Mouse (Mus musculus): ENCODE measurements at regions not wholly inside any gene's neighbourhood (a gene's known extent, or its start where the extent isn't known, plus 50 kb on each side); places are given as distances from the start of the nearest gene placed in this dataset.

DNA sequence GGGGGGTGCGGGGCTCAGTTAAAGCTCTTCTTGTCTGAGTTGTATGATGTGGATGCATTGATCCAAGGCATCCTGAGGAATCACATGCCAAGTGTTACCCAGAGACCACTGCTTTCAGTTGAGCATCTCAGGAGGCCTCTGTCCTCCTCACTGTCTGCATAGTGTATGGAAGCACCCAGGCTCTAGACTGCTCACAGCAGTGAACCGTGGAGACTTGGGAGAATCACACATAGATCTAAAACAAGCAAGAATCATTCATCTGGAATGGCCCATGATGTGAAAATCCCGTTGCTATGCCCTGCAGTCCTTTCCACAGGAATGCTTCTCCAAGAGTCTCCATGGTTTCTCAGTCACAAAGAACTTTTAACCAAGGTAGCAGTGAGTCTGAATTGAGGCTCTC, 170.0 kb upstream of the Nr5a2 start:
- TF ChIP-seq KAT2A (conservative IDR thresholded peaks at IDR 0.05; ENCODE audit: low read depth, low read length) = no peak
- TF ChIP-seq RAD21 (IDR thresholded peaks at IDR 0.05; ENCODE audit: low read depth, low read length) = no peak
- TF ChIP-seq MYB (IDR thresholded peaks at IDR 0.05; ENCODE audit: low read depth, low read length) = no peak
- TF ChIP-seq ZNF384 (IDR thresholded peaks at IDR 0.05; ENCODE audit: low read depth, low read length) = no peak
- TF ChIP-seq ZC3H11A (IDR thresholded peaks at IDR 0.05; ENCODE audit: low read depth, low read length) = no peak
- TF ChIP-seq ELF1 (IDR thresholded peaks at IDR 0.05; ENCODE audit: low read depth, low read length) = no peak
- TF ChIP-seq SMC3 (IDR thresholded peaks at IDR 0.05; ENCODE audit: low read depth, low read length) = no peak
- TF ChIP-seq USF1 (IDR thresholded peaks at IDR 0.05; ENCODE audit: low read depth, low read length) = no peak
- TF ChIP-seq RCOR1 (IDR thresholded peaks at IDR 0.05; ENCODE audit: low read depth, low read length) = no peak
- TF ChIP-seq TCF12 (IDR thresholded peaks at IDR 0.05; ENCODE audit: low read depth, low read length) = no peak
- TF ChIP-seq ZKSCAN1 (IDR thresholded peaks at IDR 0.05; ENCODE audit: low read depth, low read length) = no peak
- no peak for TF ChIP-seq CHD1 (IDR thresholded peaks at IDR 0.05; ENCODE audit: low read depth, low read length)
- TF ChIP-seq MEF2A (IDR thresholded peaks at IDR 0.05; ENCODE audit: extremely low read depth, insufficient replicate concordance, low read depth, low read length, poor library complexity, severe bottlenecking) = no peak
- no peak for TF ChIP-seq MAX (IDR thresholded peaks at IDR 0.05; ENCODE audit: low read length)
- TF ChIP-seq GATA1 (IDR thresholded peaks at IDR 0.05; ENCODE audit: low read depth, low read length) = no peak
- TF ChIP-seq EP300 (IDR thresholded peaks at IDR 0.05; ENCODE audit: low read depth in 1 of 2, low read length in 2 of 2) = no peak
- TF ChIP-seq TAL1 (IDR thresholded peaks at IDR 0.05; ENCODE audit: low read length) = no peak
- no peak for TF ChIP-seq TBP (IDR thresholded peaks at IDR 0.05; ENCODE audit: low read depth, low read length)
- no peak for TF ChIP-seq CTCF (IDR thresholded peaks at IDR 0.05 in 2 of 3, conservative IDR thresholded peaks at IDR 0.05 in 1 of 3; ENCODE audit: control insufficient read depth in 1 of 3, insufficient read depth in 1 of 3, low read depth in 2 of 3, low read length in 3 of 3, poor library complexity in 1 of 3, severe bottlenecking in 1 of 3)
- Histone ChIP-seq H3K9me3 (replicated peaks; ENCODE audit: insufficient read depth, low read length) (no peaks in the 10 kb centered on the region), H3K4me3 (ENCODE audit: control insufficient read depth in 1 of 2, insufficient read depth in 1 of 2, low read depth in 2 of 2, low read length in 2 of 2) (no peak overlapping the region)

DNA sequence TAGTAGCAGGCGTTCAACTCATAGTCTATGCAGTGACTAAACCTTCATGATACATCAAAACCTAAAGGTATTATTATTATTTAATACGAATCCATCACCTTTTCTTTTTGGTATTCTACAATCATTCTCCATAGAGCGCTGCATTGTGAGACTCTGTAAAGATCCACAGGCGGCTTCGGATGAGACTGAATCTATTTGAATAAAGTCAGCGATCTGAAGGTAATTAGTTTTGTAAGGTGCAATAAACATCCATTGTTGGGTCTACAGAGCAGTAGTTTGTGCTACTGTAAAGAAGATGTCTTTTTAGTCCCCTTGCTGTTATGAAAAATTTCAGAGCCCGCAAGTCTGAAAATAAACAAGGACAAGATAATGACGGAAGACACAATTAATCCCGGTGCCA, 168.9 kb upstream of the Nr5a2 start:
- Histone ChIP-seq H3K27ac (ENCODE audit: control insufficient read depth, low read depth, low read length) (no peak overlapping the region), H3K79me2 (ENCODE audit: control insufficient read depth, insufficient read depth, low read length, poor library complexity) (no peaks in the 10 kb centered on the region), H3K27me3 (ENCODE audit: control insufficient read depth in 1 of 2, insufficient read depth in 2 of 2, low read length in 2 of 2) (no peaks in the 10 kb centered on the region), H3K4me1 (ENCODE audit: control insufficient read depth in 1 of 2, insufficient read depth in 2 of 2, low read length in 2 of 2) (no peaks in the 10 kb centered on the region), H3K9ac (ENCODE audit: control insufficient read depth, low read depth, low read length, poor library complexity, severe bottlenecking) (no peak overlapping the region), H3K36me3 (ENCODE audit: control insufficient read depth in 1 of 2, insufficient read depth in 2 of 2, low read length in 2 of 2) (no peaks in the 10 kb centered on the region), H3K4me3 (ENCODE audit: control insufficient read depth in 1 of 2, insufficient read depth in 1 of 2, low read depth in 2 of 2, low read length in 2 of 2) (no peak overlapping the region), H3K9me3 (replicated peaks; ENCODE audit: insufficient read depth, low read length) (no peaks in the 10 kb centered on the region)
- TF ChIP-seq GATA1 (IDR thresholded peaks at IDR 0.05; ENCODE audit: low read depth, low read length) = no peak
- TF ChIP-seq HCFC1 (IDR thresholded peaks at IDR 0.05; ENCODE audit: low read depth, low read length) = no peak
- TF ChIP-seq USF1 (IDR thresholded peaks at IDR 0.05; ENCODE audit: low read depth, low read length) = no peak
- no peak for TF ChIP-seq SIN3A (IDR thresholded peaks at IDR 0.05; ENCODE audit: low read length)
- no peak for TF ChIP-seq POLR2A (IDR thresholded peaks at IDR 0.05; ENCODE audit: control insufficient read depth in 1 of 2, insufficient read depth in 1 of 2, low read depth in 1 of 2, low read length in 2 of 2, poor library complexity in 1 of 2)
- TF ChIP-seq MYC (IDR thresholded peaks at IDR 0.05; ENCODE audit: low read depth, low read length) = no peak
- TF ChIP-seq TAL1 (IDR thresholded peaks at IDR 0.05; ENCODE audit: low read length) = no peak
- no peak for TF ChIP-seq JUND (IDR thresholded peaks at IDR 0.05; ENCODE audit: low read depth, low read length)
- TF ChIP-seq TCF12 (IDR thresholded peaks at IDR 0.05; ENCODE audit: low read depth, low read length) = no peak
- no peak for TF ChIP-seq ZKSCAN1 (IDR thresholded peaks at IDR 0.05; ENCODE audit: low read depth, low read length)
- TF ChIP-seq RAD21 (IDR thresholded peaks at IDR 0.05; ENCODE audit: low read depth, low read length) = no peak
- no peak for TF ChIP-seq MXI1 (IDR thresholded peaks at IDR 0.05; ENCODE audit: low read depth, low read length)
- TF ChIP-seq EP300 (IDR thresholded peaks at IDR 0.05; ENCODE audit: low read depth in 1 of 2, low read length in 2 of 2) = no peak
- no peak for TF ChIP-seq ETS1 (IDR thresholded peaks at IDR 0.05; ENCODE audit: low read depth, low read length)
- no peak for TF ChIP-seq CTCF (IDR thresholded peaks at IDR 0.05 in 2 of 3, conservative IDR thresholded peaks at IDR 0.05 in 1 of 3; ENCODE audit: control insufficient read depth in 1 of 3, insufficient read depth in 1 of 3, low read depth in 2 of 3, low read length in 3 of 3, poor library complexity in 1 of 3, severe bottlenecking in 1 of 3)
- no peak for TF ChIP-seq ZNF384 (IDR thresholded peaks at IDR 0.05; ENCODE audit: low read depth, low read length)
- TF ChIP-seq NRF1 (IDR thresholded peaks at IDR 0.05; ENCODE audit: insufficient read depth, low read depth, low read length, poor library complexity, severe bottlenecking) = no peak
- no peak for TF ChIP-seq E2F4 (IDR thresholded peaks at IDR 0.05; ENCODE audit: borderline replicate concordance, low read depth, low read length)
- no peak for TF ChIP-seq NELFE (IDR thresholded peaks at IDR 0.05; ENCODE audit: low read depth, low read length)
- no peak for DNase-seq (ENCODE audit: low read depth, low spot score)

More for the DNA sequence above, 170.0 kb upstream of the Nr5a2 start:
- Histone ChIP-seq H3K27me3 (ENCODE audit: control insufficient read depth in 1 of 2, insufficient read depth in 2 of 2, low read length in 2 of 2) (no peaks in the 10 kb centered on the region; a peak in 1 of 4 replicates), H3K79me2 (ENCODE audit: control insufficient read depth, insufficient read depth, low read length, poor library complexity) (no peaks in the 10 kb centered on the region), H3K27ac (ENCODE audit: control insufficient read depth, low read depth, low read length) (no peak overlapping the region), H3K9ac (ENCODE audit: control insufficient read depth, low read depth, low read length, poor library complexity, severe bottlenecking) (no peak overlapping the region), H3K36me3 (ENCODE audit: control insufficient read depth in 1 of 2, insufficient read depth in 2 of 2, low read length in 2 of 2) (no peaks in the 10 kb centered on the region), H3K4me1 (ENCODE audit: control insufficient read depth in 1 of 2, insufficient read depth in 2 of 2, low read length in 2 of 2) (no peaks in the 10 kb centered on the region)
- DNase-seq (ENCODE audit: low read depth, low spot score) = no peak

Data from MEL (cell line).